Mouse (Mus musculus) lung, postnatal 0 days (tissue): ENCODE measurements at regions not wholly inside any gene's neighbourhood (a gene's known extent, or its start where the extent isn't known, plus 50 kb on each side); places are given as distances from the start of the nearest gene placed in this dataset.

Experiments used
- ATAC-seq: fragments of 200-750 bp; cut with Nextera tagmentation; 2 replicates; pipeline ENCODE4 v1.8.0; 2017; ENCODE audit warnings: moderate library complexity
- DNase-seq: peaks from one replicate; pipeline ENCODE4 v3.0.0-alpha.2; 2016; ENCODE audit warnings: low spot score
- H3K27ac ChIP-seq: fragments of 300-500 bp; sonication (generic); 2 replicates; pipeline ENCODE4 v1.5.1; 2014; ENCODE audit warnings: antibody characterized with exemption, mild to moderate bottlenecking, low read length, mixed read lengths
- H3K27me3 ChIP-seq: fragments of 300-500 bp; sonication (generic); replicated peaks from 2 replicates; pipeline ENCODE4 v1.6.1; 2014; ENCODE audit warnings: low read length, mixed read lengths; ENCODE audit not compliant: insufficient read depth
- H3K36me3 ChIP-seq: fragments of 300-500 bp; sonication (generic); 2 replicates; pipeline ENCODE4 v1.6.1; 2014; ENCODE audit warnings: low read length, mixed read lengths; ENCODE audit not compliant: insufficient read depth
- H3K4me1 ChIP-seq: fragments of 300-500 bp; sonication (generic); 2 replicates; pipeline ENCODE4 v1.6.1; 2014; ENCODE audit warnings: antibody characterized with exemption, low read depth, low read length, mixed read lengths; ENCODE audit not compliant: insufficient read depth
- H3K4me2 ChIP-seq: fragments of 300-500 bp; sonication (generic); replicated peaks from 2 replicates; pipeline ENCODE4 v1.6.1; 2014; ENCODE audit warnings: low read depth, mild to moderate bottlenecking, low read length, moderate library complexity, mixed read lengths
- H3K4me3 ChIP-seq: fragments of 300-500 bp; sonication (generic); 2 replicates; pipeline ENCODE4 v1.5.1; 2014; ENCODE audit warnings: low read depth, low read length
- H3K9ac ChIP-seq: fragments of 300-500 bp; sonication (generic); replicated peaks from 2 replicates; pipeline ENCODE4 v1.6.1; 2014; ENCODE audit warnings: low read depth, mild to moderate bottlenecking
- H3K9me3 ChIP-seq: fragments of 300-500 bp; sonication (generic); 2 replicates; pipeline ENCODE4 v1.6.1; 2016; ENCODE audit warnings: low read length, mixed read lengths
- CTCF ChIP-seq: IDR thresholded peaks from 2 replicates; pipeline ENCODE4 v1.5.1; 2016; ENCODE audit warnings: antibody characterized with exemption, mild to moderate bottlenecking
- EP300 ChIP-seq: IDR thresholded peaks from 2 replicates; pipeline ENCODE4 v1.6.1; 2016; ENCODE audit warnings: antibody characterized with exemption, mild to moderate bottlenecking, control low read depth
- WGBS: fragments of 180-500 bp; shearing (Covaris S2); extraction: QIAGEN DNeasy Blood & Tissue Kit; methylation state at CpG from one replicate; pipeline ENCODE4 v1.1.7; 2014; 5-methylcytosine and 5-hydroxymethylcytosine counted together

DNA sequence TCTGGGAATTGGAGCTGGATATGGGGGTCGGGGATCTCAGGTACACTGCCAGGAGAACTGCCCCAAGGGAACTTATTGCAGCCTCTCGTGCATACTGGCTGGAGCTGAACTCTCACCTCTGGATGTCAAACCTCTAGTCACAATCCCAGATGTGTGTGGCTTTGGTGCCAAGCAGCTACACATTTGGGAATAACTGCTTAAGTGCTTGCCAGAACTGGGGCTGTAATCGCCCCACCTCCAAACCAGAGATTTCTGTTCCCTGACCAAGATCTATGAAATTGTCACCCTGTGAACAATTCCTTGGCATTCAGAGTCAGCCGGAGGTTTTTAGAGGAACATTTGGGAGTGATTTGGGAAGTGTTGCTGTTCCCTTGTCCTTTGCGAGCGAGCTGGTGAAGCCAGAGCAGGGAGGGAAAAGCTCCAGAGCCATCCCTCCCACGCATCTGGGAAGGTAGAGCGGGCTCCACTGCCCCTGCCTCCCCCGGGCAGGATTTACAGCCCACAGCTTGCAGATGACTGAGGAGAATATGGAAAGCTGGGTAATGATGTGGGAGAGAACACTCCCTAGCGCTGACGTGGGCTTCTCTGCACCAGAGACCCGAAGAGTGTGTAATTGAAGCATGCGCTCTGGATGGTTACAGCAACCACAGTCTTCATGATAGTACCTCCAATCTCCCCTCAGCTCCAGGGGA is 336.1 kb downstream of the Rps24 start:
- no peak overlapping the region for H3K4me2 ChIP-seq
- no peak overlapping the region for H3K27ac ChIP-seq
- H3K9ac ChIP-seq: no peak overlapping the region
- no peaks in the 10 kb centered on the region for H3K36me3 ChIP-seq
- DNase-seq (no peak), ATAC-seq (no peak)
- H3K9me3 ChIP-seq: no peaks in the 10 kb centered on the region
- no peaks in the 10 kb centered on the region for H3K27me3 ChIP-seq
- no peak overlapping the region for H3K4me3 ChIP-seq
- no peaks in the 10 kb centered on the region for H3K4me1 ChIP-seq
- 66% methylated on average over 13 of the region's 13 CpGs for WGBS
- TF ChIP-seq EP300: no peak
- TF ChIP-seq CTCF: no peak

DNA sequence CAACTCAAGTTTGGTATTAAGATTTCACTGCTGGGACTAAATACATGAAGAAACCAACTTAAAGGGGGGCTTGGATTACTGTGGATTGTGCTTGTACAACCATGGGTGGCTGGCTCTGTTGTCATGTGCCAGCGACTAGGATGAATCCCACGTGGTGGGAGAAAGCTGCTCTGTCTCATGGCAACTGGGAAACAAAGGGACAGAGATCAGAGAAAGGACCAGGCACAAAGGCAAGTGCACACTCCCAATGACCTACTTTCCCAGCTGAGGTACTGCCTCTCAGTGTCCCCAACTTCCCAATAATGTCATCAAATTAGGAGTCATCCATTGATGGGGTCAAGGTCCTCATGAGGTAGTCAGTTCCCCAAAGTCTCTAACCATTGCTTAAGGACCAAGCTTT is 337.4 kb downstream of the Rps24 start:
- H3K27ac ChIP-seq: no peak overlapping the region
- H3K9me3 ChIP-seq: no peaks in the 10 kb centered on the region
- no peak for DNase-seq
- no peak overlapping the region for H3K4me2 ChIP-seq
- H3K9ac ChIP-seq: no peak overlapping the region
- 84% methylated on average over 2 of the region's 2 CpGs for WGBS
- H3K36me3 ChIP-seq: no peaks in the 10 kb centered on the region
- no peak for ATAC-seq
- H3K4me3 ChIP-seq: no peak overlapping the region
- no peaks in the 10 kb centered on the region for H3K4me1 ChIP-seq
- no peak for TF ChIP-seq CTCF
- no peak for TF ChIP-seq EP300
- no peaks in the 10 kb centered on the region for H3K27me3 ChIP-seq

DNA sequence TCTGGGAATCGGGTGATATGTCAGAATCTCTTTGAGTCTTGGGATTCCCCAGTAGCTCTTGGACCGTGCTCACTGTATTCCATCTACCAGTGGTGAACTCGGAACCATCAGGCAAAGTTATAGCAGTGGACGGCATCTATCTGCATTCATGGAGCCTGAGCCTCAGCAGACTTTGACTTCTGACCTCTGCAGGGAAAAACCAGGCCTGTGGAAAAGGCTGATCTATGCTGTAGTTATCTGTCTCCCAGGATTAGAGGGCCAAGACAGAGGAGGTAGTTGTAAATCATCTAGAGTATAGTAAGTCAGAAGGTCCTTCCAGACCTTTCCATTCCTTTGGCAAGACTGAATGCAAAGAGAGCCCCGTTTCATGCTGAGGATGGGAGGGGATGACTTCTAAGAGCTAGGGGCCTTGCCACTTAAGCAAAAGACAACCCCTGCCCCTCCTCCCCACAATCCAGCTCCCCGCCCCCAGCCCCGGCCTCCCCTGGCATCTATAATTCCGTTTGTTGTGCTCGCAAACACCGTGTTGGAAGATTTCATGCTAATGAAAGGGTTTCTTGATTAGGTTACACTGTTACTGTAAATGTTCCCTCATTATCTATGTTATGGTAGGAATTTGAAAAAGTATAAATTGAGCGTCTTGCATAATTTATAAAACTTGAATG is 338.9 kb downstream of the Rps24 start:
- Histone ChIP-seq H3K4me1 (no peaks in the 10 kb centered on the region), H3K4me2 (no peak overlapping the region), H3K27me3 (no peaks in the 10 kb centered on the region), H3K36me3 (no peaks in the 10 kb centered on the region), H3K9ac (no peak overlapping the region), H3K4me3 (no peak overlapping the region), H3K27ac (no peak overlapping the region), H3K9me3 (no peaks in the 10 kb centered on the region)
- no peak for TF ChIP-seq CTCF
- no peak for TF ChIP-seq EP300
- WGBS: 73% methylated on average over 11 of the region's 11 CpGs
- ATAC-seq (no peak), DNase-seq (no peak)

DNA sequence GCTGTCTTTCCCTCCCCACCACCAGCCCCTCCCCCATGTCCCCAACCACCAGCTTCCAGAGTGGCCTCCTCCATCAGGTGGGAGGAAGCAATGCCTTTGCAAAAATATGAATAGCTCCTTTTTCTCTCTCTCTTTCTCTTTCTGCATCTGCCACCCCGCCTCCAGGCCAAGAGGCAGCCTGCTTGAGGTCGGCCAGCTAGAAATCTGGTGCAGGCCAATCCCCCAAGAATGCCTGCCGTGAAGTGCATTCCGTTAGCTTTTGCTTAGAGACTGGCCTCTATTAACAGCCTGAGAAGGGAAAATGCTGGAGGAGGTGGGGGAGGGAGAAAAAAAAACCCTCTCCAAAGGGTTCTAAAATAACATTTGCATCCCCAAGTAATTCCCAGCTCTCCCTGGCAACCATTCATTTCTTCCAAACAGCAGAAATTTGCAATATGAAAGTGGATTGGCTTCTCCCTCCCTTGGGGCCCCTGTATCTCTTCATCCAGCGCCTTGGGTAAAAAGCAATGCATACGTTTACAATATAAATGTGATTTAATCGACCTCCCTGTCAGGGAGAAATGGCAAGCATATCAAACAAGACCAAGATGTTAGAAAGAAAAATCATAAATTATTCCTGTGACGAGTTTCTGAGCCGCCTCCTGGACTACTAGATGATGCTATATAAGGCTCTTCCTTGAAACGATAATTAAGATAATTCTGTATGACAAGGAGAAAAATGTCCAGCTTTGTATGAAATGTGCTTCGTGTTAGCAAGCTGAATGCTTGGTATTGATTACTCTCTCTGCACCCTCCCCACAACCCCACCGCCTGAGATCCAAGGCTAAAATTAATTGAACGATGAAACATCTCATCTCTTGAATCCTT is 339.8 kb downstream of the Rps24 start:
- TF ChIP-seq CTCF: no peak
- Histone ChIP-seq H3K4me1 (no peaks in the 10 kb centered on the region), H3K27ac (no peak overlapping the region), H3K27me3 (no peaks in the 10 kb centered on the region), H3K9ac (no peak overlapping the region), H3K4me2 (no peak overlapping the region), H3K36me3 (no peaks in the 10 kb centered on the region), H3K9me3 (no peaks in the 10 kb centered on the region), H3K4me3 (no peak overlapping the region)
- DNase-seq (no peak), ATAC-seq (no peak)
- 36% methylated on average over 13 of the region's 13 CpGs for WGBS

DNA sequence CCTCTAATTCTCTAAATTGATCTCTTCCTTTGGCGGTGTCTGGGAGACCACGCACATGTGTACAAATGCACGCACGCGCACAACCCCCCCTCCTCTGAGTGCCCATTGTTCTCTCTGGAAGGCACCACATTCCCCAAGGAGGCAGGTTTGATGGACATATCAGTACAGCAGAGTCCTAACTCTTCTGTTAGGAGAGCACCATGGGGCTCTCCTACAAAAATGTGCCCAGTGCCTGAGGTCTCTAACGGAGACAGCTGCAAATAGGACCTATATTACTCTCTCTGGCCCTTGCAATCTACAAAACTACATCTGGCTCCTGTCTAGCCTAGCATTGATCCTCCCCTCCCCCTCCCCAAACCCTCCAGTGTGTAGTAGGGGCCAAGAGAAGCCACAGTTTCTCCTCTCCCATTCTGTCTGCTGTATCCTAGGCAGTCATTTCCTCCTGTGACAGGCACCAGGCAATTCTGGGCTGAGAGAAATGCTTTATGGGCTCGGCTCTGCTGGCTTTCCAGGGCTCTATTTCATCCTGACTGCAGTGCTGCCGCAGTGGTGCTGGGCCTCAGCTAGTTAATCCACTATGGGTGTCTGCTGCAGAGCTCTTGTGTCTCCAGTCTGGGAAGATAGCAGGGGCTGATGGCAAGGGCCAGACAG is 340.6 kb downstream of the Rps24 start:
- Histone ChIP-seq H3K9ac (no peak overlapping the region), H3K9me3 (no peaks in the 10 kb centered on the region), H3K4me2 (no peak overlapping the region), H3K36me3 (no peaks in the 10 kb centered on the region), H3K4me1 (no peaks in the 10 kb centered on the region), H3K27ac (no peak overlapping the region), H3K27me3 (no peaks in the 10 kb centered on the region), H3K4me3 (no peak overlapping the region)
- ATAC-seq (no peak), DNase-seq (no peak)
- 38% methylated on average over 8 of the region's 8 CpGs for WGBS
- TF ChIP-seq EP300 (no peak), CTCF (no peak)

DNA sequence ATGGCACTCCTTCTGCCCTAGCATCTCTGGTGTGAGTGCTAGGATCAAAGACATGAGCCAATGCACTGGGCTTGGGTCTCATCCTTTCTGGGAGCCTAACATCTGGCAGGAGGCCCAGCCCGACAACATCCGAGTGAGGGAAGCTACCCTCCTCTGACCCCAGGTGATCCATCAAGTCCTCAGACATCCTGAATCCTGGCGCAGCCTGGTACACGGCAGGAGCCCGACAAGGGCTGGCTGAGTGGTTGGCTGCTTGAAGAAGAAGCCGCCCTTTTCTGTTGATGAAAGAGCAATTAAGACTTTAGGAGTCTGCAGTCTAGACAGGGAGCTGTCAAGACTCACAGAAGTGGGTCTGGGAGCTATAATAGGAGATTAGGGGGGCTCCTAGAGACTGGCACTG is 342.1 kb downstream of the Rps24 start:
- no peak for DNase-seq
- Histone ChIP-seq H3K9me3 (no peaks in the 10 kb centered on the region), H3K9ac (no peak overlapping the region), H3K4me1 (no peaks in the 10 kb centered on the region), H3K4me2 (no peak overlapping the region), H3K4me3 (no peak overlapping the region), H3K27me3 (no peaks in the 10 kb centered on the region), H3K27ac (no peak overlapping the region), H3K36me3 (no peaks in the 10 kb centered on the region)
- WGBS: 12% methylated on average over 6 of the region's 6 CpGs
- no peak for TF ChIP-seq EP300
- no peak for TF ChIP-seq CTCF
- ATAC-seq: no peak
